Mouse (Mus musculus): ENCODE measurements around the gene Slx4ip. TPM values are rescaled to one million over a fixed set of nuclear protein-coding genes. Genes with fewer than 3 reads are reported as not detected.

The Slx4ip gene
- polyA plus RNA-seq, 1 experiment from 2014 or later: 13.2 TPM

DNA sequence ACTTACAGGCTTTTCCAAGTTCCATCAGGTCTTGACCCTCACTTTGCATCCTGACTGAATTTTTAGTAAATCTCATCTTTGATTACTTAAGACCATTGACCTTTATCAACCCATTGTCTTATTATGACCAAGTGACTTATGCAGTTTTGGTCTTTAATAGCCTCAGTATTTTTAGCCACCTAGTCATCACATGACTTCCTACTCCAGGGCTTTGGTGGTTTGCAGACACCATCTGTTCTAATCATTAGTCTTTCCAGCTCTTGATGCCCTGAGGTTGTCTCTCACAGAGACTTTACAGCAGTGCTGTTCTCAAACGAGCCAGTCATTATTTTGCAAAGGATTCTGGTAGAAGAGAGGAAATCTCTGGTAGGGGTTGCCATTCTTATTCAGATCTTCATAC, 121.0 kb downstream of the Slx4ip start:
- no peak for ATAC-seq (ENCODE audit: low read depth)
- no peak overlapping the region for H3K27ac ChIP-seq (ENCODE audit: low read depth, low read length)
- no peak overlapping the region for H3K4me3 ChIP-seq (ENCODE audit: low read depth, low read length)
- 41% methylated on average over 1 of the region's 1 CpGs for WGBS
- H3K9me3 ChIP-seq (ENCODE audit: control insufficient read depth, low read length): no peaks in the 10 kb centered on the region
- no peak overlapping the region for H3K4me2 ChIP-seq (ENCODE audit: low read depth, low read length)
- H3K36me3 ChIP-seq (ENCODE audit: control insufficient read depth, insufficient read depth, low read length): no peaks in the 10 kb centered on the region
- H3K4me1 ChIP-seq (ENCODE audit: control insufficient read depth, insufficient read depth, low read length): no peaks in the 10 kb centered on the region
- no peaks in the 10 kb centered on the region for H3K27me3 ChIP-seq (ENCODE audit: control insufficient read depth, insufficient read depth, low read length)
- H3K9ac ChIP-seq (replicated peaks; ENCODE audit: low read depth, low read length): no peak overlapping the region

DNA sequence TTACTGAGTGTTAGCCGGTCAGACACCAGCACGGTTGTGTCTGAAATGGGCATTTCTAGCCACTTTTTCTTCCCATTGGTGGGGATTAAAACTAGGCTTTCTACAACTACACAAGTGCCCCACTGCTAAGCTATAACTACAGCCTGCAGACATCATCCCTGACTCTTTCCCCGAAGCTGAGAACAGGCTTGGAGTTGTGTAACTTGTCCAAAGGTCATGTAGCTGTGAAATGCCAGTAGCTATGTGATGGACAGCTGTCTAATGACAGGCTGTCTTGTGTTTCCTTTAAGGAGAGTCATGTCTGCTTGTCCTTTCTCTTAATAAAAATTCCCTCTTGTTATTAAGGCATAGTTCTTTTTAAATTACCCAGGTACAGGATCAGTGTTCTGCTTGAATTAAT, 122.1 kb downstream of the Slx4ip start:
- no peaks in the 10 kb centered on the region for H3K4me1 ChIP-seq (ENCODE audit: control insufficient read depth, insufficient read depth, low read length)
- 79% methylated on average over 3 of the region's 3 CpGs for WGBS
- no peak overlapping the region for H3K27ac ChIP-seq (ENCODE audit: low read depth, low read length)
- no peaks in the 10 kb centered on the region for H3K36me3 ChIP-seq (ENCODE audit: control insufficient read depth, insufficient read depth, low read length)
- no peak overlapping the region for H3K4me2 ChIP-seq (ENCODE audit: low read depth, low read length)
- no peak overlapping the region for H3K9ac ChIP-seq (replicated peaks; ENCODE audit: low read depth, low read length)
- no peak overlapping the region for H3K4me3 ChIP-seq (ENCODE audit: low read depth, low read length)
- H3K9me3 ChIP-seq (ENCODE audit: control insufficient read depth, low read length): no peaks in the 10 kb centered on the region
- H3K27me3 ChIP-seq (ENCODE audit: control insufficient read depth, insufficient read depth, low read length): no peaks in the 10 kb centered on the region
- no peak for ATAC-seq (ENCODE audit: low read depth)

DNA sequence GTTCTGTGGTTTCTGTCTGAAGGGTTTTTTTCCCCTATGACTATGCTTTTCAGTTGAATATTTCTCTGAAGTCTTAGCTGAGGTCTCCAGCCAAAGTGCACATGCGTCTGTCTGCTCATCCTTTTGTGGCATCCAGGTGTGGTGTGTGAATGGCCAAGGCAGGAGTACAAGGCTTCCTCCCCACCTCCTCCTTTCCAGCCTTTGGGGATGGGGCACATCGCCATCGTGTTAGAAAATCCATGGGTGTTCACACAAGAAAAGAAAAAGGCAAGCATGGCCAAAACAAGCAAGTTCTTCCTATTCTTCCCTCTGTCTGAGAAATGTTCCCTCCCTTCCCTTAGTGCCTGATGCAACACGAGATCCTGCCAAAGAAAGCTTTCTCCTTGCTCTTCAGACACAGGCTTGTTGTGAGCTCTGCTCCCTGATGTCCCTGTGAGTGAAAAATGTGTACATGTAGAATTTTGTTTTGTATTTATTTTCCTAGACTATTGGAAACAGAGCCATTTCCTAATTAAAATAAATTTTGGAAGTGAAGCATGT, 122.9 kb downstream of the Slx4ip start:
- Histone ChIP-seq H3K4me1 (ENCODE audit: control insufficient read depth, insufficient read depth, low read length) (no peaks in the 10 kb centered on the region), H3K27ac (ENCODE audit: low read depth, low read length) (no peak overlapping the region), H3K36me3 (ENCODE audit: control insufficient read depth, insufficient read depth, low read length) (no peaks in the 10 kb centered on the region), H3K27me3 (ENCODE audit: control insufficient read depth, insufficient read depth, low read length) (no peaks in the 10 kb centered on the region), H3K9ac (replicated peaks; ENCODE audit: low read depth, low read length) (no peak overlapping the region), H3K4me2 (ENCODE audit: low read depth, low read length) (no peak overlapping the region), H3K4me3 (ENCODE audit: low read depth, low read length) (no peak overlapping the region), H3K9me3 (ENCODE audit: control insufficient read depth, low read length) (no peaks in the 10 kb centered on the region)
- no peak for ATAC-seq (ENCODE audit: low read depth)
- WGBS: 75% methylated on average over 4 of the region's 4 CpGs

DNA sequence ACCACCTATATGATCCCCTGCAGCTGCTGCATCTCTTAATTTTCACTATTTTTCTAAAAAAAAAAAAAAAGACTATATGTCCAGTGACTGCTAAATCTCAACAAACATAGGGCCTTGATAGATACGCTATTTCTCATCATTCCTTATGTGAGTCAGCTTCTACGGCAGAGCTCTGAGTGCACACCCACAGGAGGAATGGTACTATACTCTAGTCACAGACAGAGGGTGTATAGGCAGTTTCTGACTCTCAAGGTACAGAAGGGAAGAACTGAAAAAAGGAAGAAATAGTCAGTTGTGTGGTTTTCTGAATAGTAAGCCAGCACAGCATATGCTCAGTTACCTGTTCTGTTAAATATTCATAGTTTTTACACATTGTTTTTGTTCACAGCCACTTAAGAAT, 123.4 kb downstream of the Slx4ip start:
- Histone ChIP-seq H3K4me1 (ENCODE audit: control insufficient read depth, insufficient read depth, low read length) (no peaks in the 10 kb centered on the region), H3K4me2 (ENCODE audit: low read depth, low read length) (no peak overlapping the region), H3K36me3 (ENCODE audit: control insufficient read depth, insufficient read depth, low read length) (no peaks in the 10 kb centered on the region), H3K27ac (ENCODE audit: low read depth, low read length) (no peak overlapping the region), H3K4me3 (ENCODE audit: low read depth, low read length) (no peak overlapping the region), H3K9me3 (ENCODE audit: control insufficient read depth, low read length) (no peaks in the 10 kb centered on the region), H3K9ac (replicated peaks; ENCODE audit: low read depth, low read length) (no peak overlapping the region), H3K27me3 (ENCODE audit: control insufficient read depth, insufficient read depth, low read length) (no peaks in the 10 kb centered on the region)
- WGBS: 81% methylated on average over 2 of the region's 2 CpGs
- no peak for ATAC-seq (ENCODE audit: low read depth)

DNA sequence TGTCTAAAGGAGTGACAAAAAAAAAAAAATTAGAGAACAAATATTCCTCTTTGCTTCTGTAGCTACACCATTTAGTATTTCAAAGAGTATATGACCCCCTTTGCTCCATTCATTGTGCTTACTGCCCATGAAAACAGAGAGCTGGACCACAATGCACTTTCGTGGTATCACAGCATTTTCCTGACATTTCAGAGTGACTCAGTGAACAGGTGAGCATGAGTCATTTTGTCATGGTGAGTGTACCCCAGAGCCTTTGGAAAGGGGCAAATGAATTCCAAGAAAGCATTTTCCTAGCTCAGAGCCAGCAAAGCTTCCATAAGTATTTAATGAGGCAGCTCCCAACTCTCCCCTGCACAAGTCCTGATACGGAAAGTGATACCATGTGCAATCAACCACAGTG, 153.1 kb downstream of the Slx4ip start:
- Histone ChIP-seq H3K9ac (replicated peaks; ENCODE audit: low read depth, low read length) (no peak overlapping the region), H3K27me3 (ENCODE audit: control insufficient read depth, insufficient read depth, low read length) (no peaks in the 10 kb centered on the region), H3K4me1 (ENCODE audit: control insufficient read depth, insufficient read depth, low read length) (no peaks in the 10 kb centered on the region), H3K9me3 (ENCODE audit: control insufficient read depth, low read length) (no peaks in the 10 kb centered on the region), H3K36me3 (ENCODE audit: control insufficient read depth, insufficient read depth, low read length) (no peaks in the 10 kb centered on the region), H3K4me3 (ENCODE audit: low read depth, low read length) (no peak overlapping the region), H3K27ac (ENCODE audit: low read depth, low read length) (no peak overlapping the region), H3K4me2 (ENCODE audit: low read depth, low read length) (no peak overlapping the region)
- ATAC-seq (ENCODE audit: low read depth): no peak
- 93% methylated on average over 2 of the region's 2 CpGs for WGBS

DNA sequence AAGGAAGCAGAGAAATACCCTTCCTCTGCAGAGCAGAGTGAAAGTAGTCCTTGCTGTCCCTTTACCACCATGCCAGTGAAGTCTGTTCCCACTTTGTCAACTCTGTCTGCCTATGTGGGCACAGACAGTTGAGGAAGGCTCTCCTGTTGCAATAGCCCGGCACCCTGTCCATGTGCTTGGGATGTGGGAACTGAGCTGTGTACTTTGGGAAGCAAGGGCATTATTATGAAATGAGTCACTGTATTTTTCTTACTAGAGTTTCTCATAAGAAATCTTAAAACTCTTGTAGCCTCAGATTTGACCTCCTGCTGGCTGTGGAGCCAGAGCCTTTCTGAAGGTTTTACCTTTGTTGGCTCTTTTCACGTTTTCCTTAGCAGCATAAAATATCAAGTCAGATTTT, 158.3 kb downstream of the Slx4ip start:
- H3K9me3 ChIP-seq (ENCODE audit: control insufficient read depth, low read length): no peaks in the 10 kb centered on the region

DNA sequence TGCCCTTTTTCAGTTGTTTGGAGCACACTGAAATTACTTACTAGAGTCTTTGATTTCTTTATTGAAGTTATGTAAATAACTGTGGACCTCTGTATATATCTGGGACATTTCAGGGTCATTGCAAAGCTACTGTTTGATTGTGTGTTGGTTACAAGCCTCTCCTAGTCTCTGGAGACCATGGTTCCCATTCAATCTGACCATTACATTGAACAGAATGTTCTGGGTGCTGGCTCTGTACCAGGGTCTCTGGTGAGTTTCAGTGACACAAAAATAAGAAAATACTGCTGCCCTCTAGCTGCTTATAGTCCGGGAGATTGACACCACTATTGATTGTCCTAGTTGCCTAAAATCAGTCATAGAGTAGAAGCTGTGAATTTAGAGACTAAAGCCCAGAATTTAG, 158.9 kb downstream of the Slx4ip start:
- no peak for ATAC-seq (ENCODE audit: low read depth)
- Histone ChIP-seq H3K4me1 (ENCODE audit: control insufficient read depth, insufficient read depth, low read length) (no peaks in the 10 kb centered on the region), H3K4me2 (ENCODE audit: low read depth, low read length) (no peak overlapping the region), H3K9me3 (ENCODE audit: control insufficient read depth, low read length) (no peaks in the 10 kb centered on the region), H3K27me3 (ENCODE audit: control insufficient read depth, insufficient read depth, low read length) (no peaks in the 10 kb centered on the region), H3K36me3 (ENCODE audit: control insufficient read depth, insufficient read depth, low read length) (no peaks in the 10 kb centered on the region), H3K9ac (replicated peaks; ENCODE audit: low read depth, low read length) (no peak overlapping the region), H3K4me3 (ENCODE audit: low read depth, low read length) (no peak overlapping the region), H3K27ac (ENCODE audit: low read depth, low read length) (no peak overlapping the region)
- 77% methylated on average over 1 of the region's 1 CpGs for WGBS

More for the DNA sequence above, 158.3 kb downstream of the Slx4ip start:
- Histone ChIP-seq H3K4me1 (ENCODE audit: control insufficient read depth, insufficient read depth, low read length) (no peaks in the 10 kb centered on the region), H3K4me2 (ENCODE audit: low read depth, low read length) (no peak overlapping the region), H3K4me3 (ENCODE audit: low read depth, low read length) (no peak overlapping the region), H3K9ac (replicated peaks; ENCODE audit: low read depth, low read length) (no peak overlapping the region), H3K36me3 (ENCODE audit: control insufficient read depth, insufficient read depth, low read length) (no peaks in the 10 kb centered on the region), H3K27ac (ENCODE audit: low read depth, low read length) (no peak overlapping the region), H3K27me3 (ENCODE audit: control insufficient read depth, insufficient read depth, low read length) (no peaks in the 10 kb centered on the region)
- ATAC-seq (ENCODE audit: low read depth): no peak
- WGBS: 77% methylated on average over 2 of the region's 2 CpGs

DNA sequence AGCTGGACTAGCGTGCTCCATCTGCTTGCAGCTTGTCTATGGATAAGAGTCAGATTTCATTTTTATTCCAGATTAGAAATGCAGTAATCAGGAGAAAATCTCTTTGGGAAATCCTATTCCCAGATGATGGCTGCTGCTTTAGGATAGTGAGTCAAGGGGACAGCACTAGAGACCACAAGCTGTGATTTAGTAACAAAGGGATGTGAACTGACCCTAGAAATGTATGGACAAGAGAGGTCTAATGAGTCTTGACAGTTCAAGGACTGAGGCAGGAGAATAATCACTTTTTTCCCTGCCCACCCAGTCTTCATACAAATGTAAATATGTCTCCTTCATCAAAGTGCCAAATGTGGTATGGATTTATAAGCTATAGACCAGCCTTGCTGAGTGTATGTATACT, 172.8 kb downstream of the Slx4ip start:
- no peaks in the 10 kb centered on the region for H3K36me3 ChIP-seq (ENCODE audit: control insufficient read depth, insufficient read depth, low read length)
- no peaks in the 10 kb centered on the region for H3K9me3 ChIP-seq (ENCODE audit: control insufficient read depth, low read length)
- H3K4me2 ChIP-seq (ENCODE audit: low read depth, low read length): no peak overlapping the region
- H3K9ac ChIP-seq (replicated peaks; ENCODE audit: low read depth, low read length): no peak overlapping the region
- H3K27me3 ChIP-seq (ENCODE audit: control insufficient read depth, insufficient read depth, low read length): no peaks in the 10 kb centered on the region
- H3K4me3 ChIP-seq (ENCODE audit: low read depth, low read length): no peak overlapping the region
- no peak for ATAC-seq (ENCODE audit: low read depth)
- 60% methylated on average over 1 of the region's 1 CpGs for WGBS
- H3K4me1 ChIP-seq (ENCODE audit: control insufficient read depth, insufficient read depth, low read length): peaks cover 4% of the 10 kb centered on the region; the same call in 1 of the 2 replicates
- H3K27ac ChIP-seq (ENCODE audit: low read depth, low read length): no peak overlapping the region

DNA sequence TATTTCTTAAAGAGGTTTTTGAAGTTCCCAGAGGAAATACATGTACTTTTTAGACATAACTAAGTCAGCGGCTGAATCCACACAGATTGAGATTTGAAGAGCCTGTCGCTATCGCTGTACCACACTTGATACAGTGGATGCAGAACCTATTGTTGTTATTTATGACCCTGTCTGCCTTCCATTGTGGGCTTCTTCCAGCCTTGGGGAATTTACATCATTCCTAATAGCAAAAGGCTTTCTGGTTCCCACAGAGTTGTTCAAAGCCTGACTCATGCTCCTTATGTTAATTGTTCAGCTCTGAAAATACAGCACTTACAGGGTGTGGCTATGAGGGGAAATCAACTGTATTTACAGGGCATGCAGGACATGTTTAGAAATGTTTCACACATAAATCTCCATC, 173.5 kb downstream of the Slx4ip start:
- H3K9me3 ChIP-seq (ENCODE audit: control insufficient read depth, low read length): no peaks in the 10 kb centered on the region
- no peak overlapping the region for H3K4me3 ChIP-seq (ENCODE audit: low read depth, low read length)
- H3K36me3 ChIP-seq (ENCODE audit: control insufficient read depth, insufficient read depth, low read length): no peaks in the 10 kb centered on the region
- H3K4me1 ChIP-seq (ENCODE audit: control insufficient read depth, insufficient read depth, low read length): peaks cover 4% of the 10 kb centered on the region; the same call in 1 of the 2 replicates
- H3K27me3 ChIP-seq (ENCODE audit: control insufficient read depth, insufficient read depth, low read length): no peaks in the 10 kb centered on the region
- no peak overlapping the region for H3K27ac ChIP-seq (ENCODE audit: low read depth, low read length)
- WGBS: 16% methylated on average over 3 of the region's 3 CpGs
- ATAC-seq (ENCODE audit: low read depth): peak; percentile 46; the same call in 1 of the 2 replicates
- H3K9ac ChIP-seq (replicated peaks; ENCODE audit: low read depth, low read length): no peak overlapping the region
- H3K4me2 ChIP-seq (ENCODE audit: low read depth, low read length): no peak overlapping the region

Measured in neural tube, embryonic 14.5 days (tissue).